Mouse (Mus musculus): Measurements from ENCODE around the gene 4933434E20Rik.

The 4933434E20Rik gene

GRCm38 (mm10) chr3:90114342-90114741, 62.9 kb downstream of the 4933434E20Rik start:
- in situ Hi-C loops (cut with MboI; ENCODE audit: low pct_unique_long_range_greater_than_20kb in 1 of 2, low sequenced_read_pairs in 2 of 2, unreplicated experiment in 1 of 2), result no loop called here

- in situ Hi-C loops (cut with MboI; ENCODE audit: low pct_unique_long_range_greater_than_20kb in 1 of 2, low sequenced_read_pairs in 2 of 2, unreplicated experiment in 1 of 2), result no loop called here
These were observed 64.1 kb downstream of the 4933434E20Rik start for GRCm38 (mm10) chr3:90115526-90115925.
